Mouse (Mus musculus): ENCODE measurements around the gene Kras.

Gene Kras

GRCm38 (mm10) chr6:145250185-145250791 is at the start of gene Kras:
TSS of gene Kras (minus strand) at chr6:145250239.
- peak; percentile 88 for DNase-seq

GRCm38 (mm10) chr6:145297626-145298025 is 47.6 kb upstream of the Kras start:
- no peak for DNase-seq

GRCm38 (mm10) chr6:145296979-145297378 is 46.9 kb upstream of the Kras start:
- no peak for DNase-seq

GRCm38 (mm10) chr6:145295171-145295570 is 45.1 kb upstream of the Kras start:
- DNase-seq = no peak

GRCm38 (mm10) chr6:145293156-145293555 is 43.1 kb upstream of the Kras start:
- no peak for DNase-seq

- peak; percentile 19 for DNase-seq
Observed at GRCm38 (mm10) chr6:145291383-145292289, 41.6 kb upstream of the Kras start.

- DNase-seq = no peak
Observed at GRCm38 (mm10) chr6:145285656-145286055, 35.6 kb upstream of the Kras start.

GRCm38 (mm10) chr6:145284286-145284685 is 34.2 kb upstream of the Kras start:
- no peak for DNase-seq

GRCm38 (mm10) chr6:145277138-145277763 is 27.2 kb upstream of the Kras start:
- DNase-seq = no peak

- peak; percentile 68 for DNase-seq
Observed at GRCm38 (mm10) chr6:145276265-145276780, 26.3 kb upstream of the Kras start.

- DNase-seq = no peak
Observed at GRCm38 (mm10) chr6:145275586-145276219, 25.7 kb upstream of the Kras start.

GRCm38 (mm10) chr6:145273971-145274620 is 24.1 kb upstream of the Kras start:
- DNase-seq = no peak

GRCm38 (mm10) chr6:145272142-145272937 is 22.3 kb upstream of the Kras start:
- DNase-seq = no peak

- DNase-seq = no peak
Observed at GRCm38 (mm10) chr6:145269313-145269845, 19.3 kb upstream of the Kras start.

- no peak for DNase-seq
Observed at GRCm38 (mm10) chr6:145267692-145268091, 17.7 kb upstream of the Kras start.

GRCm38 (mm10) chr6:145262314-145262713 is 12.3 kb upstream of the Kras start:
- DNase-seq = no peak

GRCm38 (mm10) chr6:145256701-145257073 is 6.6 kb upstream of the Kras start:
- no peak for DNase-seq

- peak; percentile 36 for DNase-seq
Observed at GRCm38 (mm10) chr6:145255952-145256700, 6.1 kb upstream of the Kras start.

- no peak for DNase-seq
Observed at GRCm38 (mm10) chr6:145250820-145251219, 781 bp upstream of the Kras start.

All from kidney, adult 9 months (tissue).